Mouse (Mus musculus): ENCODE results near the gene Setdb2. TPM values are rescaled to one million over a fixed set of nuclear protein-coding genes. Genes with fewer than 3 reads are reported as not detected.

The Setdb2 gene
- 5.8 and 6.1 TPM in 2 replicates for polyA plus RNA-seq (2015; fragmentation: Nextera tagmentation; extraction: Ambion mirVana)

DNA sequence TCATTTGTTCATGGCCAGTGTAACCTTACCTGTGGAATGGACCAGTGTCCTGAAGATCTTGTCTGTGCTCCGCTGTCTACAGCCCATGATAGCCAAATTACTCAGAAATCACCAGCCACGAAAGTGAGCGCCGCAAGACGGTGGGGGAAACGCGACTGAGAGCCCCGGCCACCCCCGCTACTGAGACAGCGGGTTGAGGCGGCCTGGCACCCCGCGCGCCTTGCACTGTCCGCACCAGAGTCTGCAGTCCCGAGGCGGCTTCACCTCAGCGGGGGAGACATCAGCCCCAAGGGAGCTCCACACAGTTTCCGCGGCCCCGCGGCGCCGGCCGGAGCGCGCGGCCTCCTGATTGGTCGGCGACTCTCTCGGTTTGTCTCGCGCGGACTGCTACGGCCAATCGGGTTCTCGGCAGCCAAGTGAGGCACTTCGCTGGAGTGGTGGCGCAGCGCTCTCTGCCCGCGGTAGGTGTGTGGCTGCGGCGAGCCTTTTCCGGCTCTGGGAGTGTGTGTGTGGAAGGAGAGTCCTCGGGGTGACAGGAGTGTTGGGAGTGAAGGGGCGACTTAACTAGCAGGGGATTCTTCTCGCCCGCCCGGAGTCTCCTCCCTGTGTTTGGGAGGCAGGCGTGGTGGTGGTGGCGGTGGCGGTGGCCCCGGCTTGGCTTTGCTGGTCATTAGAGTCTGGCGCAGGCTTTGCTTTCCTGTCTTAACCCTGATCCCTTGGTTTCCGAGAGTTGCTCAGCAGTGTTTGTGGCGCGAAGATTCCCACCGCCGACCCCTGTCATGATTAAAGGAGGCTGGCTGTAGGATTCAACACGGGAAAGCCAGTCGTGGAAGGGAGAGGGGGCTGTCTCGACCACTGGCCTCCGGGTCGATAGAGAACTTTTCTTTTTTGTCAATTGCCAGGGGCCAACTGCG lies at the start of gene Setdb2, which contains the start of gene Cab39l:
TSS of gene Setdb2 (minus strand) at position 327 of the 914 bp plus-strand sequence.
TSS of gene Cab39l (plus strand) at position 415 of the 914 bp plus-strand sequence.
- Histone ChIP-seq H3K27me3 (replicated peaks; ENCODE audit: insufficient read depth, low read length) (no peaks in the 10 kb centered on the region), H3K4me3 (ENCODE audit: low read depth, low read length) (peak within 1 kb of the TSS; percentile 82), H3K4me2 (replicated peaks; ENCODE audit: low read depth, low read length) (peak within 1 kb of the TSS; percentile 87), H3K4me1 (ENCODE audit: insufficient read depth, low read depth, low read length) (no peaks in the 10 kb centered on the region), H3K9me3 (ENCODE audit: low read length) (no peaks in the 10 kb centered on the region), H3K36me3 (ENCODE audit: insufficient read depth, low read length) (no peaks in the 10 kb centered on the region), H3K27ac (ENCODE audit: low read length) (peak within 1 kb of the TSS; percentile 90), H3K9ac (replicated peaks; ENCODE audit: low read depth) (peak within 1 kb of the TSS; percentile 85)
- TF ChIP-seq CTCF (IDR thresholded peaks at IDR 0.05), result peak; percentile 51
- TF ChIP-seq EP300 (IDR thresholded peaks at IDR 0.05), result no peak
- DNase-seq (ENCODE audit: low spot score) (peak; percentile 97), ATAC-seq (peak; percentile 100)
- under 1% methylated on average over 62 of the region's 66 CpGs for WGBS

DNA sequence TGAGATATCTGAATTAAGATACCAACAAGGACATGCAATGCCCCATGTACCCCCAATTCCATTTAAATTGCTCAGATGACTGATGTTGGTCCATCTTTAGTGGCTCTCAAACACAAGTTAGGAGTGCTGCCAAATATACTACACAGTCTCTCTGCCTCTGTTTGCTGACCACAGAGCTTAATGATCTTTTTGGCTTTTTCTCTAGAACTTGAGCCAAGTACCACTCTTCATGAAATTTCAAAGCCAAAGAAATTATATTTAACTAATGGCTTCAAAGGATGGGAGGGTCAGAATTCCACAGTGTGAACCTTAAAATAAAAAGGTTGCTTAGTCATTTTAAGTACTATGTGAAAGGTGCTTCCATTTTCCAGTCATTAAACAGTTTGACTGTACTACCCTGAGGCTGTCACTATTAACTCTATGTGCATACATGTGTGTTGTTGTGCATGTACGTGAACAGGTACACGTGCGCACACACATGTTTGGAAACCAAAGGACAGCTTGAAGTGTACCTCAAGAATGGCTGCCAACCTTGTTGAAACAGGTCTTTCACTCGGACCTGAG lies 44.6 kb upstream of the Setdb2 start:
- no peaks in the 10 kb centered on the region for H3K27me3 ChIP-seq (replicated peaks; ENCODE audit: insufficient read depth, low read length)
- TF ChIP-seq EP300 (IDR thresholded peaks at IDR 0.05), result peak; percentile 61
- no peak for TF ChIP-seq CTCF (IDR thresholded peaks at IDR 0.05)
- H3K27ac ChIP-seq (ENCODE audit: low read length), result no peak overlapping the region; the same call in 1 of the 2 replicates
- H3K4me3 ChIP-seq (ENCODE audit: low read depth, low read length), result no peak overlapping the region
- H3K9ac ChIP-seq (replicated peaks; ENCODE audit: low read depth), result no peak overlapping the region
- DNase-seq (ENCODE audit: low spot score), result peak; percentile 58
- H3K9me3 ChIP-seq (ENCODE audit: low read length), result no peaks in the 10 kb centered on the region
- WGBS, result 66% methylated on average over 4 of the region's 4 CpGs
- no peaks in the 10 kb centered on the region for H3K36me3 ChIP-seq (ENCODE audit: insufficient read depth, low read length)
- 0 out of 2 replicates have a peak overlapping the region, but pooled peaks have one; percentile 8 for H3K4me2 ChIP-seq (replicated peaks; ENCODE audit: low read depth, low read length)
- no peaks in the 10 kb centered on the region for H3K4me1 ChIP-seq (ENCODE audit: insufficient read depth, low read depth, low read length)
- ATAC-seq, result peak; percentile 49; the same call in 1 of the 2 replicates

DNA sequence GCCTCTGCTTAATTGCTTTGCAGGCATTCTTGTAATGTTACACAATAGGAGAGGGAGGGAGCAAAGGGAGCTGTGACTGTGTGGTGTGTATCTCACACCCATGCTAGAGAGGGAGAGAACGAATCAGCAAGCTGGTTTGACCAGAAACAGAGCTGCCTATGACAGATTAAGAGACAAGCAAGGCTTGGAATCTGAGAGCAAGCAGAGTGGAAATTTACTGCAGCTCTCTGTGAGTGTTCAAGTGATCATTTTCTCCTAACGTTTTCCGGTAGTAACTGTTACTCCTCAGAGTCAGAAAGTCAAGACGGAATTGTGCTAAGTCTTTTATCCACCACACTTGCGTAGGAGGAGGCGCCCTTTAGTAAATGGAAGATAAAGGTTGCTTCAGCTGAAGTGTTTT lies 38.0 kb upstream of the Setdb2 start:
- DNase-seq (ENCODE audit: low spot score) (peak; percentile 76), ATAC-seq (peak; percentile 84)
- 37% methylated on average over 6 of the region's 6 CpGs for WGBS
- Histone ChIP-seq H3K4me3 (ENCODE audit: low read depth, low read length) (peak overlapping the region; percentile 24; the same call in 1 of the 2 replicates), H3K9me3 (ENCODE audit: low read length) (no peaks in the 10 kb centered on the region), H3K36me3 (ENCODE audit: insufficient read depth, low read length) (no peaks in the 10 kb centered on the region), H3K27me3 (replicated peaks; ENCODE audit: insufficient read depth, low read length) (no peaks in the 10 kb centered on the region), H3K4me1 (ENCODE audit: insufficient read depth, low read depth, low read length) (no peaks in the 10 kb centered on the region), H3K9ac (replicated peaks; ENCODE audit: low read depth) (peak overlapping the region; percentile 29; the same call in 1 of the 2 replicates), H3K27ac (ENCODE audit: low read length) (peak overlapping the region; percentile 64), H3K4me2 (replicated peaks; ENCODE audit: low read depth, low read length) (peak overlapping the region; percentile 34; the same call in 1 of the 2 replicates)
- TF ChIP-seq CTCF (IDR thresholded peaks at IDR 0.05), result no peak
- TF ChIP-seq EP300 (IDR thresholded peaks at IDR 0.05), result no peak

DNA sequence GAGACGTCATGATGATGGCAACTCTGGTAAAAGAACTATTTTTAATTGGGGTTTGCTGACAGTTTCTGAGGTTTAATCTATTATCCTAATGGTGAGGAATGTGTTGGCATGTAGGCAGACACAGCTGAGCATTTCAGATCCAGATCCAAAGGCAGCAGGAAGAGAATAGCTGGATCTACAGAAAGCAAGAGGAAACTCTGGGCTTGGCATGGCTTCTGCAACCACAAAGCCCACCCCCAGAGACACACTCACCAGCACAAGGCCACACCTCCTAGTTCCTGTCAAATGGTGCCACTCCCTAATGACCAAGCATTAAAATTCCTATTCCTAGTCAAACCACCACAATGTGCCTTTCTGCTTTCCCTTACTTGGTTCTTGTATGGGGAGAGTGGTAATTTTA lies 30.1 kb upstream of the Setdb2 start:
- no peaks in the 10 kb centered on the region for H3K4me1 ChIP-seq (ENCODE audit: insufficient read depth, low read depth, low read length)
- peak; percentile 38 for DNase-seq (ENCODE audit: low spot score)
- H3K9ac ChIP-seq (replicated peaks; ENCODE audit: low read depth), result no peak overlapping the region
- no peak for TF ChIP-seq EP300 (IDR thresholded peaks at IDR 0.05)
- TF ChIP-seq CTCF (IDR thresholded peaks at IDR 0.05), result no peak
- 74% methylated on average over 1 of the region's 1 CpGs for WGBS
- no peak overlapping the region for H3K4me3 ChIP-seq (ENCODE audit: low read depth, low read length)
- no peaks in the 10 kb centered on the region for H3K36me3 ChIP-seq (ENCODE audit: insufficient read depth, low read length)
- H3K27ac ChIP-seq (ENCODE audit: low read length), result no peak overlapping the region
- ATAC-seq, result 0 out of 2 replicates have a peak, but pooled peaks have one; percentile 16
- no peak overlapping the region for H3K4me2 ChIP-seq (replicated peaks; ENCODE audit: low read depth, low read length)
- no peaks in the 10 kb centered on the region for H3K27me3 ChIP-seq (replicated peaks; ENCODE audit: insufficient read depth, low read length)
- H3K9me3 ChIP-seq (ENCODE audit: low read length), result no peaks in the 10 kb centered on the region

DNA sequence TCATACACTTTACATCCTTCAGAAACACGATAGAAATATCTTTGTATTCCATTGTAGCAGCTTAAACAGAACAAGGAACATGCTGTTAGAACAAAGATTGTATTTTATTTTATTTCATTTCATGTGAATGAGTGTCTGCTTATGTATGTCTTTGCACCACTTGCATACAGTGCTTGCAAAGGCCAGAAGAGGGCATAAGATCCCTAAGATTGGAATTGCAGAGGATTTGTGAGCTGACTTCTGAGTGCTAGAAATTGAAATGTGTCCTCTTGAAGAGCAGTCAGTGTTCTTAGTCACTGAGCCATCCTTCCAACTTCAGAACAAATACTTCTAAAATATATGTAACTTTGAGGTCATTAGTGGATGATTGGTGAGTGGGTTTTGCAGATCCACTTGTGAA lies 27.1 kb upstream of the Setdb2 start:
- no peaks in the 10 kb centered on the region for H3K4me1 ChIP-seq (ENCODE audit: insufficient read depth, low read depth, low read length)
- no peak overlapping the region for H3K27ac ChIP-seq (ENCODE audit: low read length)
- WGBS, result 42% methylated on average over 1 of the region's 1 CpGs
- H3K4me2 ChIP-seq (replicated peaks; ENCODE audit: low read depth, low read length), result no peak overlapping the region
- no peaks in the 10 kb centered on the region for H3K9me3 ChIP-seq (ENCODE audit: low read length)
- no peaks in the 10 kb centered on the region for H3K36me3 ChIP-seq (ENCODE audit: insufficient read depth, low read length)
- H3K9ac ChIP-seq (replicated peaks; ENCODE audit: low read depth), result no peak overlapping the region
- peak; percentile 70 for DNase-seq (ENCODE audit: low spot score)
- TF ChIP-seq EP300 (IDR thresholded peaks at IDR 0.05) (no peak), CTCF (IDR thresholded peaks at IDR 0.05) (peak; percentile 80)
- no peak overlapping the region for H3K4me3 ChIP-seq (ENCODE audit: low read depth, low read length)
- no peak for ATAC-seq
- no peaks in the 10 kb centered on the region for H3K27me3 ChIP-seq (replicated peaks; ENCODE audit: insufficient read depth, low read length)

DNA sequence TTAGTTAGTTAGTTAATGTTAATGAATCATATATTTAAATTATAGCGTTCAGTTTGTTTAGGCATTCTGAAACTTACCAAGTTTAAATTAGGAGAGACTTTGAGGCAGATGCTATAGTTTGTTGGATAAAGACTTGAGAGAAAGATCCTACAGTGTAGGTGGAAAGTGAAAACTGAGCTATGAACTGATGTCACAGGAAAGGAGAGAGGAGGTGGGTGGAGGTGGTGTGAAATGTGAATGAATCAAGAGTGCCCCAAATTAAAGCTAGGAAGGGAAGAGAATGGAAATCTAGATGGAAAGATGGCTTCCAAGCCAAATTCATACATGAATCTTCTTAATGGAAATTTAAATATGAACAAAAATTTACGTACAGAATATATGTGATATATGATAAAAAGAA lies 25.8 kb upstream of the Setdb2 start:
- Histone ChIP-seq H3K4me2 (replicated peaks; ENCODE audit: low read depth, low read length) (no peak overlapping the region), H3K9me3 (ENCODE audit: low read length) (no peaks in the 10 kb centered on the region), H3K36me3 (ENCODE audit: insufficient read depth, low read length) (no peaks in the 10 kb centered on the region), H3K4me1 (ENCODE audit: insufficient read depth, low read depth, low read length) (no peaks in the 10 kb centered on the region), H3K9ac (replicated peaks; ENCODE audit: low read depth) (no peak overlapping the region), H3K27ac (ENCODE audit: low read length) (no peak overlapping the region), H3K4me3 (ENCODE audit: low read depth, low read length) (no peak overlapping the region), H3K27me3 (replicated peaks; ENCODE audit: insufficient read depth, low read length) (no peaks in the 10 kb centered on the region)
- WGBS, result 91% methylated on average over 2 of the region's 2 CpGs
- ATAC-seq, result no peak
- TF ChIP-seq EP300 (IDR thresholded peaks at IDR 0.05) (no peak), CTCF (IDR thresholded peaks at IDR 0.05) (no peak)
- DNase-seq (ENCODE audit: low spot score), result no peak
